Mouse (Mus musculus): ENCODE data around the gene Fam163a. TPM values are rescaled to one million over a fixed set of nuclear protein-coding genes. Genes with fewer than 3 reads are reported as not detected.
A peak's percentile ranks its signal among the peaks of the same experiment; 100 is the strongest.

Fam163a gene
- polyA plus RNA-seq, 1 experiment from 2014 or later: 0.89 TPM

DNA sequence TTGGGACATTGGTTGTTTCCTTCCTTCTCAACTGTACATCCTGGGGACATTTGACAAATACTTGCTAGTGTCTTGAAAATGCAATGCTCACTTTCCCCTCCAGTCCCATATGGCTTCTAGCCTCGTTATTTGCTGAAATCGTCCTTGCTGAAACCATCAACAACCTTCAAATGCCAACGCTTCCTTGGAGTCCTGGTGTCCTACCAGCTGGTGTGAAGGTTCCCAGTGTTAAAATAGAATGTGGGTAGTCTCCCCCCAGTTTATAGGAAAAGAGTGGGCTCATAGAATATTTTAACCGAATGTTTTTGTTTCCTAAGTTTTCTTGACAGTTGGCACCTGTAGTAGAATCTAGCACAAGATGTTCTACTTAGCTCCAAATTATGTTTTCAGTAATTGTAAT, 7.2 kb downstream of the Fam163a start:
- Histone ChIP-seq H3K4me3 (no peak overlapping the region), H3K36me3 (no peaks in the 10 kb centered on the region), H3K4me1 (peaks cover 4% of the 10 kb centered on the region; the same call in 1 of the 2 replicates), H3K27ac (no peak overlapping the region), H3K9me3 (no peaks in the 10 kb centered on the region), H3K27me3 (peaks cover 3% of the 10 kb centered on the region; the same call in 1 of the 2 replicates), H3K9ac (no peak overlapping the region), H3K4me2 (no peak overlapping the region)
- WGBS: 79% methylated on average over 4 of the region's 4 CpGs
- no peak for ATAC-seq (ENCODE audit: borderline replicate concordance, extremely low read depth, low FRiP score, low TSS enrichment)

DNA sequence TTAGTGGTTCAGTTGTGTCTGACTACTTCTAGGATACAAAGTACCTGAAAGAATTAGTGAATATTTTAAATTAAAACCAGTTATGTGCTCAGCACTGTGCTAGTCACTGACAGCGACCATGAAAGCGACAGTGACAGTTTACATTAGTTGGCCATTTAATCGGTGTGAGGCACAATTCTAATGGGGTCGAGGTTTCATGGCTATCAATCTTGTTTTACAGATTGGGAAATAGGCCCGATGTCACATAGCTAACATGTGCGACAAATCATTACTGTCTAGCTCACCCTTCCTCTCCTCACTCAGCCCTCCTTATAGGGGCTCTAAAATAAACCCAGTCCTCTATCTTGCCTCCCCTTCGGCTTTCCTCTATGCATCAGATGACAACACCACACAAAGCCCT, 11.5 kb downstream of the Fam163a start:
- Histone ChIP-seq H3K27ac (no peak overlapping the region), H3K4me3 (no peak overlapping the region), H3K9me3 (no peaks in the 10 kb centered on the region), H3K4me1 (peaks cover 3% of the 10 kb centered on the region; the same call in 1 of the 2 replicates), H3K36me3 (no peaks in the 10 kb centered on the region), H3K27me3 (no peaks in the 10 kb centered on the region), H3K4me2 (no peak overlapping the region), H3K9ac (no peak overlapping the region)
- WGBS: 36% methylated on average over 7 of the region's 7 CpGs
- peak; percentile 82; the same call in 1 of the 2 replicates for ATAC-seq (ENCODE audit: borderline replicate concordance, extremely low read depth, low FRiP score, low TSS enrichment)

DNA sequence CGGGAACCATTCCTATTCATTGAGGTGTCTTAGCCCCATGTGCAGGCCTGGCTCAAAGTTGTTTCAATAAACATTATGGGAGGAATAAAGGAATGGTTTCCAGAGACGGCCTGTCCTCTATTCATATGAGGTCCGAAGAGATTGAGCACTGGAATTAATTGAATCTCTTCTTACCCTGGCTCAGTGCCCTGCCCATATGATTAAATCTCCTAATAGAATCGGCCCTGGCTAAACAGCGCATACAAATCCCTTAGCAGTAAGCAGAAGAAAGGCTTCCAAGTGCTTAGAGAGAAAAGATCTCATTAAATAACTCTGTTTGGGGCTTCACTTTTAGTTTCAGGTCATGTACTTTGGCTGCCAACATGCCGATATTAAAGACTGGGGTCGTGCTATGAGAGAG, 12.0 kb downstream of the Fam163a start:
- ATAC-seq (ENCODE audit: borderline replicate concordance, extremely low read depth, low FRiP score, low TSS enrichment): no peak
- Histone ChIP-seq H3K36me3 (no peaks in the 10 kb centered on the region), H3K4me2 (no peak overlapping the region), H3K9ac (no peak overlapping the region), H3K4me1 (peaks cover 3% of the 10 kb centered on the region; the same call in 1 of the 2 replicates), H3K9me3 (no peaks in the 10 kb centered on the region), H3K4me3 (no peak overlapping the region), H3K27me3 (no peaks in the 10 kb centered on the region), H3K27ac (no peak overlapping the region; the same call in 1 of the 2 replicates)
- WGBS: 54% methylated on average over 7 of the region's 7 CpGs

DNA sequence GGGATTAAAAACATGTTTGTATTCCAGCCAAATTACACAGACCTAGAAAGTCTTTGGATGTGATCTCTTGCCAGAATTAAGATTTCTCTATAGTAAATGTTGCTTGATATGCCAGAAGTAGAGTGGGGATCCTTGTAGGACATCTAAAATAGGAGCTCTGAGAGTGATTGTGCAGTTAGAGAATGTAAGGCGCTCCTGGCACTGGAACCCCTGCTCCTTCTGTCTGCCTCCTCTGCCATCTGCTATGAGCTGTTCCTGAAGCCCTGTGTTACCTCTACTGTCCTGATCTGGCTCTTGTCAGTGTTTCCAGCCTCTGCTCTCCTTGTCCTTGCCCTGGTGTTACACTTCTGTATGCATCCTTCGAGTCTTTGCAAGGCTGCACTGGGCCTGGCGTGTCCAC, 18.2 kb downstream of the Fam163a start:
- Histone ChIP-seq H3K4me1 (peaks cover 21% of the 10 kb centered on the region), H3K9me3 (no peaks in the 10 kb centered on the region), H3K9ac (no peak overlapping the region), H3K4me2 (no peak overlapping the region), H3K4me3 (no peak overlapping the region), H3K27ac (no peak overlapping the region), H3K27me3 (no peaks in the 10 kb centered on the region), H3K36me3 (no peaks in the 10 kb centered on the region)
- WGBS: 90% methylated on average over 3 of the region's 3 CpGs
- ATAC-seq (ENCODE audit: borderline replicate concordance, extremely low read depth, low FRiP score, low TSS enrichment): no peak

DNA sequence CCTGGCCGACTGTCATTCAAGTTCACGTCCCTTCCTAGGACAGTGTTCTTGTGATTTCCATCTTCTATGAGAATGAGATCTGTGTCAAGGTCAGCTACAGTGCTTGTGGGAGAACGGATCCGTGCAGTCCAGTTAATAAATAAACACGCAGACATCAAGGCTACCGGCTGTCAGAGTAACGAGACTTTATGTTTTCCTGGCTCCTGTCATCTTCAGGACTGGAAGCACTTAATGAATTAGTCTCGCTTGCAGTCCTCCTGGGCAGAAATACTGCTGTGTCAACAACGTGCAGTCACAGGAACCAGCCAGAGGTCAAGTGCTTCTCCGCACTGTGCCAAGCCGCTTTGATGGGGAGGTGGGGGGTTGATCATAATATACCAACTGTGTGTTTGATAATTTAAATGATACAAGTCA, 20.7 kb downstream of the Fam163a start:
- no peaks in the 10 kb centered on the region for H3K9me3 ChIP-seq
- 0 out of 2 replicates have a peak overlapping the region, but pooled peaks have one; percentile 1 for H3K4me2 ChIP-seq
- H3K4me1 ChIP-seq: peaks cover 27% of the 10 kb centered on the region
- no peak overlapping the region for H3K4me3 ChIP-seq
- 5% methylated on average over 11 of the region's 11 CpGs for WGBS
- no peaks in the 10 kb centered on the region for H3K36me3 ChIP-seq
- peak; percentile 52; the same call in 1 of the 2 replicates for ATAC-seq (ENCODE audit: borderline replicate concordance, extremely low read depth, low FRiP score, low TSS enrichment)
- no peaks in the 10 kb centered on the region for H3K27me3 ChIP-seq
- H3K27ac ChIP-seq: peak overlapping the region; percentile 42; the same call in 1 of the 2 replicates
- H3K9ac ChIP-seq: no peak overlapping the region

DNA sequence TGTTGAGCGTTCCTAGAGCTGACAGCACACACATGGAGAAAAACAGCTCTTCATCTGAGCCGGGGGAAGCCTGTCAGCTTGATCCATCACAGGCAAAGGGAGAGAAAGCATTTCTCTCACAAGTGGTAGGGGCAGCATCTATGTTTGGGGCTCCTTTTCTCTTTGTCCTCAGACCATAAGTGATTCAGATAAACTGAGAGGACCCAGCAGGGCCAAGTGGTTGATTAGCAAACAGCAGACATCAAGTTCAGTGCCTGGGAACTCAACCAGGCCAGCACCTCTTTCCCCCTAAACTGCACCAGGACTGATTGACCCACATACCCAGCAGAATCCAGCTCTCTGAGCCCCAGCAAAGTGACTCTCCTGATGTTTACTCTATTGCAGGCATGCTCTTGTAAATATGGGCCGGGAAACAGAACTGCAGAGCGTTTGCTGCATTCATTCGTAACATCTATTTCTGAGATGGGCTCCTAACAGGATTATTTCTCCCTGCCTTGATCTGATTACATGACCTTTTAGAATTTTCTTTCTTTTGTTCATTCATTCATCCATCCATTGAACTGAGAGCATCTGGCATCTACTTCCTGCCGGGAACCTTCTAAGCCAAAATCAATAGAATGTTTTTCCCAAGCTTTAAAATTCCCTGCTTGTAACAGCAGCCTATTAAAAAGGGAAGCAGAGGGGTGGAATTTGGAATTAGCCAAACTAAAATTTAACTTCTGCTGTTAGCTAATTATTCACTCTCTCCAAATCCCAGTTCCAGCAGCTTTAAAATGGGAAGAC, 21.5 kb downstream of the Fam163a start:
- 22% methylated on average over 6 of the region's 6 CpGs for WGBS
- no peak for ATAC-seq (ENCODE audit: borderline replicate concordance, extremely low read depth, low FRiP score, low TSS enrichment)
- H3K27ac ChIP-seq: 0 out of 2 replicates have a peak overlapping the region, but pooled peaks have one; percentile 42
- 0 out of 2 replicates have a peak overlapping the region, but pooled peaks have one; percentile 1 for H3K4me2 ChIP-seq
- H3K9ac ChIP-seq: no peak overlapping the region
- no peaks in the 10 kb centered on the region for H3K27me3 ChIP-seq
- no peaks in the 10 kb centered on the region for H3K36me3 ChIP-seq
- H3K4me3 ChIP-seq: no peak overlapping the region
- peaks cover 27% of the 10 kb centered on the region for H3K4me1 ChIP-seq
- H3K9me3 ChIP-seq: no peaks in the 10 kb centered on the region

DNA sequence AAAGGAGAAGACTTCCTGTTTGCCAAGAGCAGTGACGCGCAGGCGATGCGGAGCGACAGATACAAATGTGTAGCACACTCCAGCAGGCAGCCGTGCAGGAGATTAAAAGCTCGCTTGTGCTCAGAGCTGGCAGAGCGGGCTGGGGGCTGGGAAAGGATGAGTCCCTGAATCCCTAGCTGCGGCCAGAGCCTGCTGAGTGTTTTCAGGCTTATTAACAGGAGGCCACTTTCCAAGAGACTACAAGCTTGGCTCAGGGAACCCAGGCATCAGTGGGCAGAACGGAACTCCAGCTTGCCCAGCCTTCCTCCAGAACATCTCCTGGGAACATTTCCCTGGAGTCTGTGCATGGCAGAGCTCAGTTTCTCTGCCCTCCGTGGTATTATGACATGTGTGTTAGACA, 25.0 kb downstream of the Fam163a start:
- Histone ChIP-seq H3K4me1 (peaks cover 27% of the 10 kb centered on the region), H3K27ac (no peak overlapping the region), H3K36me3 (no peaks in the 10 kb centered on the region), H3K9me3 (no peaks in the 10 kb centered on the region), H3K9ac (no peak overlapping the region), H3K4me2 (no peak overlapping the region), H3K4me3 (no peak overlapping the region), H3K27me3 (no peaks in the 10 kb centered on the region)
- no peak for ATAC-seq (ENCODE audit: borderline replicate concordance, extremely low read depth, low FRiP score, low TSS enrichment)
- 26% methylated on average over 11 of the region's 11 CpGs for WGBS

DNA sequence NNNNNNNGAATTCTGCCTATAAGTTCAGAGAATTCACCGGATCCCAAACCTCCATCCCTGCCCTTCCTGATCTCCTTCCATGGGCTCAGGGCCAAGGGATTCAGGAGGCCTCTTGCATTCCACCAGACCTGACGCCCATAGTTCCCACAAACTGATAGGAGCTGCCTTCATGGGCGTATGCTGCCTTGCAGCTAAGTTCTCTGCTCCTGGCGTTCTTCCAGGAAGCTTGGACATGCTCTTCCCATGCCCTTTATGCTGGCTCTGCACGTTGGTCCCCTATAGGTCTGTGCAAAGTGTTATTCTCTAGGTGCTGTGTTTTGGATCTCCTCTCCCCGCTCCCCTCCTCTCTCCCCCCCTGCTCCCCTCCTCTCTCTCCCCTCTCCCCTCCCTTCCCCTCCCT, 36.1 kb downstream of the Fam163a start:
- no peak overlapping the region for H3K9ac ChIP-seq
- H3K4me3 ChIP-seq: no peak overlapping the region
- ATAC-seq (ENCODE audit: borderline replicate concordance, extremely low read depth, low FRiP score, low TSS enrichment): peak; percentile 67; the same call in 1 of the 2 replicates
- peaks cover 3% of the 10 kb centered on the region; the same call in 1 of the 2 replicates for H3K4me1 ChIP-seq
- H3K27me3 ChIP-seq: no peaks in the 10 kb centered on the region
- H3K4me2 ChIP-seq: no peak overlapping the region
- H3K27ac ChIP-seq: no peak overlapping the region
- WGBS: 20% methylated on average over 6 of the region's 6 CpGs
- H3K9me3 ChIP-seq: no peaks in the 10 kb centered on the region
- no peaks in the 10 kb centered on the region for H3K36me3 ChIP-seq

DNA sequence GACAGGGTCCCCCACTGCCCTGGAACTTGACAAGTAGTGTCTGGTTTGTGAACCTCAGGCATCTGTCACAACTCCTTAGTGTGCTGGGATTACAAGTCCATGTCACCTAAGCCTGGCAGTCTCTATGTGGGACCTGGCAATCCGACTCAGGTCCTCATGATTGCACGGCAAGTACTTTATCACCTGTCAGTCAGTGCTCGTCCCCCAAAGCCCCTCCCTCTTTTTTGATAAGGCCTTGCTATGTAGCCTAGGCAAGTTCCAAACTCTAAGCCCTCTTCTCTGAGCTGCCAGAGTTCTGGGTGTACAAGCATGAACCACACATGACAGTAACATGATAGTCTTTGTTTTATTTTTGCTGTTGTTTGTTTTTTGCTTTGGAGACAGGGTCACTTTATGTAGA, 88.1 kb downstream of the Fam163a start:
- Histone ChIP-seq H3K27ac (no peak overlapping the region), H3K36me3 (no peaks in the 10 kb centered on the region), H3K27me3 (no peaks in the 10 kb centered on the region; the same call in 1 of the 2 replicates), H3K4me1 (no peaks in the 10 kb centered on the region), H3K9ac (no peak overlapping the region), H3K9me3 (no peaks in the 10 kb centered on the region), H3K4me3 (no peak overlapping the region), H3K4me2 (no peak overlapping the region)
- 18% methylated on average over 3 of the region's 3 CpGs for WGBS
- ATAC-seq (ENCODE audit: borderline replicate concordance, extremely low read depth, low FRiP score, low TSS enrichment): no peak

DNA sequence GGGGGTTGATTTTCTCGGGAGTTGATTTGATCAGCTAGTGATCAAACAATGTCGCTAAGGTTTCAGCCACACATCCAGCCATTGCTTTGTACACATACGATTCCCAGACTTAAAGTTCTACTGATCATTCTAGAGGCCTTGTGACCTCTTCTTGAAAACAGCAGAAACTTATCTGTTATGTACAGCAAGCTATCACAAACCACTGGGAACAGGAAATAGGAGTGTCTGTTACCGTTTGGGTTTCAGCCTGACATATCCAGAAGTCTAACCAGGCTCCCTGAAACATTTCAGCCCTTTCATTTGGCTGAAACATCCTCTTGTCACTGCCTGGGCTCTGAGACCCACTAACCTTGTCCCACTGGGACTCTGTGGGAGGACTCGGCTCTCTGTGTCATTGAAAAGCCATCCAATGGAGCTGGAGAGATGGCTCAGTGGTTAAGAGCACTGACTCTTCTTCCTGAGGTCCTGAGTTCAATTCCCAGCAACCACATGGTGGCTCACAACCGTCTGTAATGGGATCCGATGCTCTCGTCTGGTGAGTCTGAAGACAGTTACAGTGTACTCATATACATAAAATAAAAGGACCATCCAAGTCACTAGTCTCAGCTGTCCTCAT, 90.8 kb downstream of the Fam163a start:
- WGBS: 66% methylated on average over 8 of the region's 8 CpGs
- H3K4me2 ChIP-seq: no peak overlapping the region
- H3K4me3 ChIP-seq: no peak overlapping the region
- H3K27me3 ChIP-seq: no peaks in the 10 kb centered on the region; the same call in 1 of the 2 replicates
- no peak overlapping the region for H3K9ac ChIP-seq
- H3K9me3 ChIP-seq: no peaks in the 10 kb centered on the region
- no peaks in the 10 kb centered on the region for H3K4me1 ChIP-seq
- ATAC-seq (ENCODE audit: borderline replicate concordance, extremely low read depth, low FRiP score, low TSS enrichment): no peak
- H3K27ac ChIP-seq: no peak overlapping the region
- no peaks in the 10 kb centered on the region for H3K36me3 ChIP-seq

DNA sequence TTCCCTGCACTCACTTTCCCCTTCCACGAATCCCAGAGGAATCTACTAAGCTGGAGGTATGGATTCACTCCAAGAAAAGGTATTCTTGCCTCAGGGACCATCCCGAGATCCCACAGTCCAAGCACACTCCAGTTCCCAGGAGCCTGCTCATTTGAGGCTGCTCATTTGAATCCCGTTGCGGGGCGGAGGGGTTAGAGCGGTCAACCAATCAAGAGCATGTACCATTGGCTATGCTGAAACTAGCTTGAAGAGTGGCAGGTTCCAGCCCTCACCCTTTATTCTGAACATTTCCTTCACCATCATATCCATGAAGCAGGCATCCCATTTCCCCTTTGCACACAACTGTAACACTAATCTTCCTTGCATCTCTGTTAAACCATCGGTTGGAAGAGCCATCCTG, 92.7 kb downstream of the Fam163a start:
- Histone ChIP-seq H3K9ac (no peak overlapping the region), H3K9me3 (no peaks in the 10 kb centered on the region), H3K36me3 (no peaks in the 10 kb centered on the region), H3K4me3 (no peak overlapping the region), H3K4me1 (no peaks in the 10 kb centered on the region), H3K27ac (no peak overlapping the region), H3K4me2 (no peak overlapping the region), H3K27me3 (no peaks in the 10 kb centered on the region; the same call in 1 of the 2 replicates)
- WGBS: 66% methylated on average over 7 of the region's 7 CpGs
- ATAC-seq (ENCODE audit: borderline replicate concordance, extremely low read depth, low FRiP score, low TSS enrichment): no peak

DNA sequence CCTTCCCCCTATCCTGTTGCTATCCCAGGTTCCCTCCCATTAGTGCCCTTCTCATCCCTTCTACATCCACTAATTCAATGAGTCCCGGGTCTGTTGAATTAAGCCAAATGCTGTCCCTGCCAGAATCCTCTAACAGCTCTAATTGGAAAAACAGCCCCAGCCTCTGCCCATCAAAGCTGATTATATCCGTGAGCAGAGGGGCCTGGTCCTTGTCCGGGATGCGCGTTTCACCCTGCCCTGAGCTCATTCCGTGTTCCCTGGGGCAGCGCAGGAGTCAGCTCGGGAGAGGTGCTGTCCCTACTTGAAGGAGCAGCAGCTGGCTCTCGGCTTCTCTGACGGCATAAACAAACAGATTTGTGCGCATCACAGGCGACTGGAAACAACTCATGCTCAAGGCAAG, 93.1 kb downstream of the Fam163a start:
- WGBS: 23% methylated on average over 12 of the region's 12 CpGs
- Histone ChIP-seq H3K4me2 (no peak overlapping the region), H3K9ac (no peak overlapping the region), H3K4me1 (no peaks in the 10 kb centered on the region), H3K27ac (no peak overlapping the region), H3K36me3 (no peaks in the 10 kb centered on the region), H3K4me3 (no peak overlapping the region), H3K27me3 (no peaks in the 10 kb centered on the region; the same call in 1 of the 2 replicates), H3K9me3 (no peaks in the 10 kb centered on the region)
- no peak; the same call in 1 of the 2 replicates for ATAC-seq (ENCODE audit: borderline replicate concordance, extremely low read depth, low FRiP score, low TSS enrichment)
